Mouse (Mus musculus) yolk sac, embryonic 10.5 days (tissue): ENCODE data around the gene Cfap69.
A peak's percentile ranks its signal among the peaks of the same experiment; 100 is the strongest.
"Not testable (repeated sequence)": the region's sequence is repeated elsewhere in the genome, so short reads cannot be mapped to it uniquely, and the experiment has no call there.

ENCODE experiments used
- DNase-seq: peaks from one replicate; pipeline ENCODE4 v3.0.0-alpha.2; 2017; ENCODE audit warnings: low spot score

Cfap69 gene

GRCm38 (mm10) chr5:5663655-5664370 is at the start of gene Cfap69:
Gene Cfap69 (minus strand): TSS chr5:5664239.
- peak; percentile 88 for DNase-seq

- DNase-seq = no peak
Measured at GRCm38 (mm10) chr5:5711032-5711431, 47.0 kb upstream of the Cfap69 start.

DNA sequence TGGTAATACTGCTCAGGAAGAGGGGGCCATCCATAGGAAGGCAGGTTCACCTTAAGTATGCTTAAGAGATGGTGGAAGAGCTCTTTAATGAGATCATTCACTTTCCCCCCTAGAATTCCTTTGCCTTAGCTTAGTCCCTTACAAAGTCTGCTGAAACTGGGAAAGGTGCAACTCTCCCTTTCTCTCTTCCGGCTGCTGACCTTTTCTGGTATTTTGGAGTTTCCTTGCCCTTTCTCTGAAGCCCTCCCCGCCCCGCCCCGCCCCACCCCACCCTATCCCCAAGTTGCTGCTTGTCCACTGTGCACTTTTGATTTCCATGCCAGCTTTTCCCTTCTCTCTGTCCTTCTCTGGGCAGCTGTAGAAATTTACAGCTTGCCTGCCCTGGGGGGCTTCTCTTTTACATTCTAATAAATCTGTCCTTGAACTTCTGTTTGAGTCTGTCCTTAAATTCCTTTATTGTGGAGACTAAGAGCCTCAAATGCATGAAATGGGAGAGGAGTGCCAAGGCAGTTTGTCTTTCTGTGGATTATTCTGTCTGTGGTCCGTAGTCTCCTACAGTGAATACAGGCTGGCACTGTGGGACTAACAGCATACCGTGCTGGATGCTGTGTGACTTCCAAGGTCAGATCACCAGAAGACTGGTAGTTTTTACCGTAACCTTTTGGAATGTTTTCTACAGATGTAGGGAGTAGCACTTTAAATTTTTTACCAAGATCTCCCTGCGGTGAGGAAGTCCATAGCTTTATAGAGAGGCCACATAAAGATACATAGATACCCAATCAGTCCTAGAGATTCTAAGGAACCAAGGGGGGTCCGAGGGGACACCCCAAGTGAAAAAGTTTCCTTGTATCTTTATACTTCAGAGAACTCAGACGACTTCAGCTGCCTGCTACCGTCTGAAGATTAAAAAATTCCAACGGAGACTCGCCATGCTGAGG is 43.6 kb upstream of the Cfap69 start:
- DNase-seq = no peak

DNA sequence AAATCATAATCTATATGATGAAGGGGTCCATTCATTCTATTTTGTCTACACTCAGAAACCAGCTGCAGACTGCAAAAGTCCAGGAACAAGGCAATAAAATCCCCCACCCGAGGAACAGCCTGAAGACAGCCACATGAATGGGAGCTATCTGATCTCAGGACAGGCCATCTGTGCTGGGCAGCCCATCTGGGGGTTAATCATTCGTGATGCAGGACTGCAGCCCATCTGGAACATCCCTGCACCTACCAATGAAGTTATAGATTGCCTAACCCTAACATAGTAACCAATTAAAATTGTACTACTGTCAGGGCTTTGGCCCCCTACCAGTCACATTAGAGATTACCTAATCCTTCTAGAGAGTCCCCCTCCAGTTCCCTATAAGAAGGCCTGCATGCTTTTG is 41.0 kb upstream of the Cfap69 start:
- no peak for DNase-seq

DNA sequence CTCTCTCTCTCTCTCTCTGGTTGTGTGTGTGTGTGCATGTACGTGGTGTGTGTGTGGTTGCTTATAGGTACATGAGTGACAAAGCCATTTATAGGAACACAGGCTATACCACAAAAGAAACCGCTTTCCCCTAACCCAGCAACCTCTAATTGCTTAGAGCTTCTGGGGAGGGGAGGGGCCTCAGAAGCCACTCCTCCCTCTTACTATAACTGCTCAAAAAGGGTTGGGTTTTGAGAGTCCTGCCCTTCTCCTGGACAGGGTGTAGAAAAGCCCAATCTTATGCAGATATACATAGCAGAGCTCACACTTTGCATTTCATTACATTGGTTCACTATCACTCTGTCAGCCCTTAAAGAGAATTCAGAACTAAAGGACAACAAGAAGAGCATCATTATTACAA is 36.3 kb upstream of the Cfap69 start:
- no peak for DNase-seq

DNA sequence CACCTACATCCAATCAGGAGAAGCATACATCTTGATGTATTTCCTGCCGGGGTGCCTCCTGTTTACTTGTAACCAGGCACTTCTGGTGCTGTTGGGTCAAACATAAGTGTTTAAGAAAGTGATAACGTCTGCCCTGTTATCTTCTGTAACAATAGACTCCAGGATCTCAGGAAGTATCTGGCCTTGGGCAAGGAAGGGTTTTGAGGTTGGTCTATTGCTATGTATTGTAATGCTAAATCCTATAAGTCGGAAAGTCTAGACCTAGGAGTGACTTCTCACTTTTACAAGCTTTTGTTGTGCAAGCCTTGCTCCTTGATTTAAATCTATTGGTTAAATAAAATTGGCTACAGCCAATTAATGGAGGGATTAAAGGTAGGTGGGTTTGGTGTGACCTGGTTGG is 34.8 kb upstream of the Cfap69 start:
- DNase-seq = no peak

GRCm38 (mm10) chr5:5695401-5695942 is 31.4 kb upstream of the Cfap69 start:
- DNase-seq = no peak

DNA sequence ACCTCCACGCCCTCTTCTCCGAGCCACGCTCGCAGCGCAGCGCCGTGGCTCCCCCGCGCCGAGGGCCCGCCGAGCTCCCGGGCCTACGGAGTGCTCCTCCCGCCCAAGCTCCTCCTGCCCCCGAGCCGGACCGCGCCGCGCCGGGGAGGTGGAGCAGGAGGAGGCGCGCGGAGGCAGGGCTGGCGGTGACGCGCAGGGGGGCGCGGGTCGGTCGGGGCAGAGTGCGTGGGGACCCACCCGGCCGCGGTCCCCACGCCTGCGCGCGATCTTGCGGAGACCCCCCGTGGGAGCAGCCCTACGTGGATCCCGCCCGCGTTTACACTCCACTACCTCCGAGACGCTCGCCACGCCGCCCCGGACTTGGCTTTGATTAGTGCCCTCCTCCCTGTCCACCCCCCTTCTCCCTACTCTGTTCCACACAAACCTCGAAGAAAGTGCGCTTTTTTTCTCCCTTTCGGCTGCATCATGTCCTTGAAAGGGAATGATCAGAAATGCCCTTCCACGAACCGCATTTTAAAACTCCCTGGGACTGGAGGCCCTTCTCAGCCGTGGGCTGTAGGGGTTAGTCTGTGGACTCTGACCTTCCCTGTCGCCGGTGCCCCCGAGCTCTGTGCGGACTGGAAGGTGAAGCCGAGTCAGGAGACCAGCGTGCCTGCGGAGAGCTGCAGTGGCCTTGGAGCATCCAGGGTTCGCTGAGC is 30.1 kb upstream of the Cfap69 start, which contains the start of gene Steap2:
Gene Steap2, minus strand, starts transcription at position 623 of the 698 bp plus-strand sequence.
- DNase-seq = peak; percentile 88

GRCm38 (mm10) chr5:5693541-5693955 is 29.5 kb upstream of the Cfap69 start:
- DNase-seq = peak; percentile 68

DNA sequence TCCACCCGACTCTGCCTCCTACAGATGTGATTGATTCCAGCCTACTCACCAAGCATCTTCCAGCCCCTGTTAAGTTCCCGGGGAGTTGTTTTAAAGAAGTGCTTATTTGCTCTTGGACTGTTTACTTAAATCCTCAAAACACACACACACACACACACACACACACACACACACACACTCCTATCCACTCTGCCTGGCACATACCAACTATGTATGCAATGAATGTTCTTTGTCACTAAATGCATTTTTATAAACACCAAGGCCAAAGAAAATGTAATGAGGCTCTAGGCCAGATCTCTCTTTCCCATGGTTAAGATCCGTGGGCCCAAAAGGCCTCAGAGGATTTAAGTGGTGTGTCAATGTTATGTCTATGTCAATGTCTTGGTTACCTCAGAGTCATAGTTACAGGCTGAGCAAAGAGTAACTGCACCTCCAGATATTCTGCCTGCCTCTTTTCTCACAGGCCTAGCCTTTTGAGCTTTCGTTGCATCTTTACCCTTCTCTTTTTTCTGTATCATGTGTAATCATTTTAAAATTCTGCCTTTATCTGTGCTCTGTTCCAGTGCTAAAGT is 28.2 kb upstream of the Cfap69 start:
- peak; percentile 51 for DNase-seq

- DNase-seq = no peak
Measured at GRCm38 (mm10) chr5:5688945-5689540, 25.0 kb upstream of the Cfap69 start.

GRCm38 (mm10) chr5:5688228-5688627 is 24.2 kb upstream of the Cfap69 start:
- no peak for DNase-seq

DNA sequence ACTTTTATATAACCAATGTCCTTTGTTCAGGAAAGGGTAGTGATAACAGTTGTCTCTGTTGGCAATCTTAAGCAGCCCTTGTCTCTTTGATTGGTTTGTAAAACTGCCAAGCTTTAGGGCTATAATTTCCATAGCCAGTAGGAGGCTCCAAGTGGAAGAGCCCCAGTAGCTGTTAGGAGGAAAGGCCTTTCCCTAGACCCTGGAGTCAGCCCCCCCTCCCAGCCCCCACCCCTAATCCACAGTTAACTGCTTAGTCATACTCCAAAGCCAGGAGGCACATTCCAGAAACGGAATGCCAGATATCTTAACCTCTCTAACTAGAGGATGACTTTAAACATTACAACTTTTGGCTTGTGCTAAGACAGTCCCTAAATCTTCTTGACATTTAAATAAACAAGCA is 22.9 kb upstream of the Cfap69 start:
- DNase-seq = peak; percentile 78

DNA sequence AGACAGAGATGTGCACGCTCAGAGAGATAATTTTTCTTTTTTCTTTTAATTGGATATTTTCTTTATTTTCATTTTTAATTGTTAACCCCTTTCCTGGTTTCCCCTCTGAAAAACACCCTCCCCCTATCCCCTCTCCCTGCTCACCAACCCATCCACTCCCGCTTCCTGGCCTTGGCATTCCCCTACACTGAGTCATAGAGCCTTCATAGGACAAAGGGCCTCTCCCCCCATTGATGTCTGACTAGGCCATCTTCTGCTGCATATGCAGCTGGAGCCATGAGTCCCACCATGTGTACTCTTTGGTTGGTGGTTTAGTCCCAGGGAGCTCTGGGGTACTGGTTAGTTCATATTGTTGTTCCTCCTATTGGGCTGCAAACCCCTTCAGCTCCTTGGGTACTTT is 20.9 kb upstream of the Cfap69 start:
- DNase-seq = not testable (repeated sequence)

- no peak for DNase-seq
Measured at GRCm38 (mm10) chr5:5683292-5683691, 19.3 kb upstream of the Cfap69 start.

DNA sequence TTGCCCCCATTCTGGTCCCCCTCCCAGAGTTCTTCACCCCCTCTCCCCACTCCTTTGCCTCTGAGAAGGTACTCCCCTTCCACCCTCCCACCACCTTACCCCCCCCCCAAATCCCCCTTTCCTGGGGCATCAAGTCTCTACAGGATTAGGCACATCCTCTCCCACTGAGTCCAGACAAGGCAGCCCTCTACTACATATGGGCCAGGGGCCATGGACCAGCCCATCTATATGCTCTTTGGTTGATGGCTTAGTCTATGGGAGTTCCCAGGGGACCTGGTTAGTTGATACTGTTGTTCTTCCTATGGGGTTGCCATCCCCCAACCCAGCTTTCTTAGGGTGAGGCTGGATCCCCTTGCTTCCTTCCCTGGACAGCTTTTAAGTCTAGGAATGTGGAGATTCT is 15.4 kb upstream of the Cfap69 start:
- DNase-seq = no peak

GRCm38 (mm10) chr5:5676082-5676481 is 12.0 kb upstream of the Cfap69 start:
- DNase-seq = no peak

GRCm38 (mm10) chr5:5668920-5669319 is 4.9 kb upstream of the Cfap69 start:
- no peak for DNase-seq

DNA sequence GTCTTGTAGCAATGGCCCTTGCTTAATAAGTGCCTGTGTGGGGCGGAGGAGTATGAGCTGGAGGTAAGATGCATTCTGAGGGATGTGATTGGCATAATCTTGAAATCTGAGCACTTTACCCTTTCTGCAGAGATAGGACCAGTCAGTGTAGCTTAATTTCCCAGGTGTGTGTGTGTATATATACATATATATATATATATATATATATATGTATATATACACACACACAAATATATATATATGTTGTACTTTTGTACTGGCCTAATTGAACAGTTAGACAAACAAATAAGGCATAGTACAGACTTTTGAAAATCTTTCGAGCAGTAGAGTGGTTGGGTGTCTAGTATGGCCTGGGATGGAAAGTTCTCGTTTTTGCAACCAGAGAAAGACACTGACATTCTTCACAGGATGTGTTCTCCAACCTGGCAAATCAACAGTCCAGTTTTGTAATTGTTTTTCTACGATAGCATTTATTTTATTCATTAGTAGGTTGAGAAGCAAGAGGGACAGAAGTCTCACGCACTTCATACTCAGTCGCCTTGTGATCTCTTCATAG is 410 bp upstream of the Cfap69 start:
- no peak for DNase-seq

DNA sequence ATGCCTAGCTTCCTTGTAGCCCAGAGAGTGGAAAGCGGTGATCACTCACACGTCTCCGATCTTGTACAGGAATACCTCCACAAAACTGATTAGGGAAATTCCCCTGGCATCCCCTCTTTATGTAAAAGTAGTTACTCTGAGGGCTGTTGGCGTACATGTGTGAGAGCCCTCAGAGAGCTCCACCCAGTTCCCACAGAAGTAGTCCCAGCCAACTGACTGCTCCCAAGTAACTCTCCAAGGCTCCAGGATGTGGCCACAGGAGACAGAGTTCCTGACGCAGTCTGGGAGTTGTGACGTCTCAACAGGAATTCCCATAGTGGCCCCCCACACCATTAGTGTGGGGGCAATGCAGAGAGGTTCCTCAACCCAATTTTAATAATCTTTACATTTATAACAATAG is 982 bp downstream of the Cfap69 start:
- DNase-seq = no peak

DNA sequence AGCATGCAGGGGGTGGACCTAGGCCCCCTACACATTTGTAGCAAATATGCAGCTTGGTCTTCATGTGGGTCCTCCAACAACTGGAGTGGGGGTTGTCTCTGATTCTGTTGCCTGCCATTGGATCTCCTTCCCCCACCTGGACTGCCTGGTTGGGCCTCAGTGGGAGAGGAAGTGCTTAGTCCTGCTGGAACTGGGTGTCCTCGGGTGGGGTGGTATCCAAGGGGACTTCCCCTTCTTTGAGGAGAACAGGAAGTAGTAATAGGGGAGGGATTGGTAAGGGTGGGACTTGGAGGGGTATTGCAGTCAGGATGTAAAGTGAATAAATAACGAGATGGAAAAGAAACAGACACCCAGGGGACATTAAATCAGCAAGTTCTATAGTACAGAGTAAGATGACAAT is 5.4 kb downstream of the Cfap69 start:
- no peak for DNase-seq
